Mouse (Mus musculus) CH12.LX (cell line): ENCODE data around the gene Nono.

Experiments
- MAX ChIP-seq: IDR thresholded peaks from 2 replicates; pipeline ENCODE4 v1.6.1; 2011; ENCODE audit warnings: low read length, improper control_type of control experiment
- UBTF ChIP-seq: IDR thresholded peaks from 2 replicates; pipeline ENCODE4 v1.6.1; 2012; ENCODE audit warnings: low read depth, mild to moderate bottlenecking, inconsistent platforms, low read length, improper control_type of control experiment, moderate library complexity
- ZC3H11A ChIP-seq: IDR thresholded peaks from 2 replicates; pipeline ENCODE4 v1.6.1; 2012; ENCODE audit warnings: low read depth, mild to moderate bottlenecking, inconsistent platforms, low read length, improper control_type of control experiment

- TF ChIP-seq MAX (no peak), ZC3H11A (no peak), UBTF (no peak)
Observed at GRCm38 (mm10) chrX:101386222-101386621, 42.9 kb upstream of the Nono start.
